Mouse (Mus musculus): ENCODE data around the gene Tmem256.

GRCm38 (mm10) chr11:69803786-69804651 is 34.3 kb upstream of the Tmem256 start:
- TF ChIP-seq CTCF (IDR thresholded peaks at IDR 0.05; ENCODE audit: low read depth): peak; percentile 65
- no peak for TF ChIP-seq EP300 (IDR thresholded peaks at IDR 0.05; ENCODE audit: low read depth)

Measured in heart, postnatal 0 days (tissue).